Mouse (Mus musculus) c-Kit-negative CD71-positive TER-119-positive erythroid progenitor cells, embryonic 14.5 days (primary cell): ENCODE results near the gene Ccdc87.
"Not testable (repeated sequence)": the region's sequence is repeated elsewhere in the genome, so short reads cannot be mapped to it uniquely, and the experiment has no call there.

Experiments
- DNase-seq: peaks from one replicate; pipeline ENCODE4 v3.0.0-alpha.2; 2013; ENCODE audit warnings: low read depth, low spot score

Gene Ccdc87

GRCm38 (mm10) chr19:4838526-4839140, 533 bp upstream of the Ccdc87 start:
- DNase-seq, result no peak

GRCm38 (mm10) chr19:4840848-4841247, 1.7 kb downstream of the Ccdc87 start:
- no peak for DNase-seq

- DNase-seq, result no peak
Observed at GRCm38 (mm10) chr19:4842611-4843010, 3.4 kb downstream of the Ccdc87 start.

- DNase-seq, result no peak
Observed at GRCm38 (mm10) chr19:4845846-4846245, 6.7 kb downstream of the Ccdc87 start.

GRCm38 (mm10) chr19:4847490-4847889, 8.3 kb downstream of the Ccdc87 start:
- no peak for DNase-seq

- no peak for DNase-seq
Observed at GRCm38 (mm10) chr19:4849800-4850199, 10.6 kb downstream of the Ccdc87 start.

- no peak for DNase-seq
Observed at GRCm38 (mm10) chr19:4850281-4850680, 11.1 kb downstream of the Ccdc87 start.

- no peak for DNase-seq
Observed at GRCm38 (mm10) chr19:4854552-4855469, 15.6 kb downstream of the Ccdc87 start, which contains the start of gene Ctsf. Gene Ctsf, plus strand, starts transcription at chr19:4855130.

GRCm38 (mm10) chr19:4855470-4855820, 16.3 kb downstream of the Ccdc87 start:
- DNase-seq, result no peak

- DNase-seq, result no peak
Observed at GRCm38 (mm10) chr19:4855951-4856350, 16.8 kb downstream of the Ccdc87 start.

GRCm38 (mm10) chr19:4859081-4859480, 19.9 kb downstream of the Ccdc87 start:
- peak; percentile 80 for DNase-seq

GRCm38 (mm10) chr19:4863048-4863447, 23.9 kb downstream of the Ccdc87 start:
- no peak for DNase-seq

- no peak for DNase-seq
Observed at GRCm38 (mm10) chr19:4865147-4865546, 26.0 kb downstream of the Ccdc87 start.

- not testable (repeated sequence) for DNase-seq
Observed at GRCm38 (mm10) chr19:4874613-4875012, 35.4 kb downstream of the Ccdc87 start.

GRCm38 (mm10) chr19:4876241-4876640, 37.1 kb downstream of the Ccdc87 start:
- no peak for DNase-seq

- no peak for DNase-seq
Observed at GRCm38 (mm10) chr19:4876755-4877154, 37.6 kb downstream of the Ccdc87 start.

GRCm38 (mm10) chr19:4877785-4878184, 38.6 kb downstream of the Ccdc87 start, which contains the start of gene Actn3:
Gene Actn3, minus strand, starts transcription at chr19:4877909.
- no peak for DNase-seq

- peak; percentile 94 for DNase-seq
Observed at GRCm38 (mm10) chr19:4878405-4879323, 39.5 kb downstream of the Ccdc87 start, which contains the start of gene Zdhhc24. Gene Zdhhc24, plus strand, starts transcription at chr19:4878668.

- no peak for DNase-seq
Observed at GRCm38 (mm10) chr19:4879324-4879703, 40.1 kb downstream of the Ccdc87 start.

- DNase-seq, result no peak
Observed at GRCm38 (mm10) chr19:4883961-4884360, 44.8 kb downstream of the Ccdc87 start.

GRCm38 (mm10) chr19:4889791-4890190, 50.6 kb downstream of the Ccdc87 start:
- no peak for DNase-seq

- DNase-seq, result no peak
Observed at GRCm38 (mm10) chr19:4891798-4892197, 52.6 kb downstream of the Ccdc87 start.
